Mouse (Mus musculus) forebrain, postnatal 0 days (tissue): ENCODE measurements around the gene Ackr3. TPM values are rescaled to one million over a fixed set of nuclear protein-coding genes. Genes with fewer than 3 reads are reported as not detected.

ENCODE experiments used
- ATAC-seq: fragments of 200-750 bp; cut with Nextera tagmentation; 2 replicates; pipeline ENCODE4 v1.8.0; 2017; ENCODE audit warnings: mild to moderate bottlenecking, moderate library complexity
- DNase-seq: peaks from one replicate; pipeline ENCODE4 v3.0.0-alpha.2; 2015
- H3K27ac ChIP-seq: fragments of 300-500 bp; sonication (generic); 2 replicates; pipeline ENCODE4 v1.5.1; 2014; ENCODE audit warnings: low read depth, mild to moderate bottlenecking, antibody characterized with exemption, low read length, moderate library complexity, mixed read lengths
- H3K27me3 ChIP-seq: fragments of 300-500 bp; sonication (generic); 2 replicates; pipeline ENCODE4 v1.6.1; 2014; ENCODE audit warnings: mild to moderate bottlenecking, low read length, mixed read lengths; ENCODE audit not compliant: insufficient read depth
- H3K36me3 ChIP-seq: fragments of 300-500 bp; sonication (generic); 2 replicates; pipeline ENCODE4 v1.6.1; 2014; ENCODE audit warnings: mild to moderate bottlenecking, moderate library complexity; ENCODE audit not compliant: insufficient read depth
- H3K4me1 ChIP-seq: fragments of 300-500 bp; sonication (generic); 2 replicates; pipeline ENCODE4 v1.6.1; 2014; ENCODE audit warnings: antibody characterized with exemption; ENCODE audit not compliant: insufficient read depth
- H3K4me2 ChIP-seq: fragments of 300-500 bp; sonication (generic); 2 replicates; pipeline ENCODE4 v1.6.1; 2014; ENCODE audit warnings: low read depth, mild to moderate bottlenecking, moderate library complexity
- H3K4me3 ChIP-seq: fragments of 300-500 bp; sonication (generic); 2 replicates; pipeline ENCODE4 v1.5.1; 2014; ENCODE audit warnings: low read depth, low read length, mixed read lengths
- H3K9ac ChIP-seq: fragments of 300-500 bp; sonication (generic); 2 replicates; pipeline ENCODE4 v1.6.1; 2014; ENCODE audit warnings: mild to moderate bottlenecking
- H3K9me3 ChIP-seq: fragments of 300-500 bp; sonication (generic); 2 replicates; pipeline ENCODE4 v1.6.1; 2016; ENCODE audit warnings: low read length
- CTCF ChIP-seq: sonication (generic); IDR thresholded peaks from 2 replicates; pipeline ENCODE4 v1.5.1; 2016; ENCODE audit warnings: antibody characterized with exemption, control low read depth, low read depth
- WGBS: fragments of 180-500 bp; shearing (Covaris S2); extraction: QIAGEN DNeasy Blood & Tissue Kit; methylation state at CpG from one replicate; pipeline ENCODE4 v1.1.7; 2014; 5-methylcytosine and 5-hydroxymethylcytosine counted together
- polyA plus RNA-seq: library from polyadenylated mRNA; unstranded; fragments of >200 nt; fragmentation: Nextera tagmentation; extraction: Ambion mirVana; gene quantifications from 2 replicates; pipeline ENCODE4 v1.2.1, GENCODE M21; 2015
- total RNA-seq: library from RNA; depleted of rRNA; stranded (reverse); fragments of >200 nt; gene quantifications from 2 replicates; pipeline ENCODE4 v1.2.3, GENCODE M21; 2014

The Ackr3 gene
- total and polyA plus RNA-seq, 2 experiments from 2014 or later = 10.0 to 10.2 TPM

DNA sequence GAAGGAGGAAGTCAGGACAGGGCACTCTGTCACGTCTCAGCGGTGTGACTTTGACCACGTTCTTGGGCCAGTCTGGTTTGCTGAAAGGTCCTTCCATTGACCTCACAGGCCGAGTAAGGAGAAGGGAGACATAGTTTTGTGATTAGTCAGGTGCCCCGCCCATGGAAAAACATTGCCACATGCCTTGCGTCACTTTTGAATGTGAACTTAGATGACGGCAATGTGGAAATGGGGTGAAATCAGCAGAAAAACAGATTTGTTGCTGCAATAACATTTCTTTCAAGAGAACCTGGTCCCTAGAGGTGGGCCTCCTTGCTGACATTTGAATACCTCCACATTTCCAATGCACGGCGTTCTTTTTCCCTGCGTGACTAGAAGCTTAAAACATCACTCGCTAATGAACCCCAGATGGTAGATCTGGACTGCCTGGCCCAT is 30.9 kb downstream of the Ackr3 start:
- Histone ChIP-seq H3K27ac (no peak overlapping the region), H3K4me1 (no peaks in the 10 kb centered on the region), H3K27me3 (no peaks in the 10 kb centered on the region), H3K9ac (no peak overlapping the region), H3K9me3 (no peaks in the 10 kb centered on the region), H3K36me3 (no peaks in the 10 kb centered on the region), H3K4me3 (no peak overlapping the region), H3K4me2 (no peak overlapping the region)
- no peak for TF ChIP-seq CTCF
- no peak for DNase-seq
- no peak for ATAC-seq
- 82% methylated on average over 11 of the region's 11 CpGs for WGBS

DNA sequence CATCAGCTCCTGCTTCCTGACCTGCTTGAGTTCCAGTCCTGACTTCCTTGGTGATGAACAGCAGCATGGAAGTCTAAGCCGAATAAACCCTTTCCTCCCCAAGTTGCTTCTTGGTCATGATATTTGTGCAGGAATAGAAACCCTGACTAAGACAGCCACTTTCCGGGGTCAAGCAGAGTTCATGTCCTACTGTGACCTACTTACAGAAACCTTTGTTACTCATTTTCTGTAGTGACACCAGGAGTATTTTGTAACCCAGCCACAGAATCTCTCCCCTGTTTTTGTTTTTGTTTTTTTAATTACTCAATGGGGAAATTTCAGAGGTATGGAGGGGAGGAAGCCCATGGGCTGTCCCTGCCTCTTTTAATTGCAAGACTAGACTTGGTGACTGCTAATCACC is 32.9 kb downstream of the Ackr3 start:
- TF ChIP-seq CTCF = no peak
- no peak overlapping the region for H3K4me3 ChIP-seq
- H3K4me1 ChIP-seq = no peaks in the 10 kb centered on the region
- no peak overlapping the region for H3K9ac ChIP-seq
- no peak for DNase-seq
- no peaks in the 10 kb centered on the region for H3K9me3 ChIP-seq
- H3K4me2 ChIP-seq = no peak overlapping the region
- no peaks in the 10 kb centered on the region for H3K27me3 ChIP-seq
- 82% methylated on average over 2 of the region's 2 CpGs for WGBS
- ATAC-seq = no peak
- no peaks in the 10 kb centered on the region for H3K36me3 ChIP-seq
- no peak overlapping the region for H3K27ac ChIP-seq

DNA sequence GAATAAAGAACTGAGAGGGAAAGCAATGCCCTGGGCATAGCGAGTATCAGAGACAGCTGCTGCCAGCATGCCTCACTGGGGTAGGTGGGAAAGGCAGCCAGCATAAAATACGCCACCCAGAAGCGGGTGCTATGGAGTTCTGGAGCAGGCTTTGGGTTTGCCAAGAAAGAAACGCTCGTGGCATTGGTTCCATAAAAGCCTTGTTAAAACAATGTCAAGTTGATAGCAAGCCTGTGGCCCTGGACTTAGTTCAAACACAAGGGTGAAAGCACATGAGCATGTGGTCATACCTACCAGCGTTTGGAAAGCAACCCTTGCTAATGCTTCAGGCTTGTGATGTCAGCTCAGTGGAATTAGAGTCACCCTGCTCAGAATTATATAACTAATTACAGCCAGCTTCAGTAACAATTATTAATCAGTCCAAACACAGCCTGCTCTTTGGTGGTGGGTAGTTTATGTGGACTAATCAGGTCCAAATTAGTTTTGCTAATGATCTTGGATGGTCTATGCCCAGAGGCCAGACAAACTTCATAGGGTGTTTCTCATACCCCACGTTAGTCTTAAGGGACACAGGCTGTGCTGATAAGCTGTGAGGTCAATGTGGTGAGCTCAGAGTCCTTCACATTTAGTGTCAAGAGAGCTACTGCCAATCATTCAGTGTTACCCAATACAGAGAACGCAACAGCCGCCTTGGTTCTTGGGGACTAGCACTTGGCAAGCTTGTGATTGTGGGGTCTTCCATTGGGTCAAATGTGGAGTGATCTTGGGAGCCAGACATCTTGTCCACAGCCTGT is 34.5 kb downstream of the Ackr3 start:
- Histone ChIP-seq H3K4me1 (no peaks in the 10 kb centered on the region), H3K9me3 (no peaks in the 10 kb centered on the region), H3K4me3 (no peak overlapping the region), H3K4me2 (no peak overlapping the region), H3K36me3 (no peaks in the 10 kb centered on the region), H3K27ac (no peak overlapping the region), H3K9ac (no peak overlapping the region), H3K27me3 (no peaks in the 10 kb centered on the region)
- ATAC-seq (0 out of 2 replicates have a peak, but pooled peaks have one; percentile 27), DNase-seq (peak; percentile 39)
- WGBS = 45% methylated on average over 9 of the region's 9 CpGs
- TF ChIP-seq CTCF = no peak

DNA sequence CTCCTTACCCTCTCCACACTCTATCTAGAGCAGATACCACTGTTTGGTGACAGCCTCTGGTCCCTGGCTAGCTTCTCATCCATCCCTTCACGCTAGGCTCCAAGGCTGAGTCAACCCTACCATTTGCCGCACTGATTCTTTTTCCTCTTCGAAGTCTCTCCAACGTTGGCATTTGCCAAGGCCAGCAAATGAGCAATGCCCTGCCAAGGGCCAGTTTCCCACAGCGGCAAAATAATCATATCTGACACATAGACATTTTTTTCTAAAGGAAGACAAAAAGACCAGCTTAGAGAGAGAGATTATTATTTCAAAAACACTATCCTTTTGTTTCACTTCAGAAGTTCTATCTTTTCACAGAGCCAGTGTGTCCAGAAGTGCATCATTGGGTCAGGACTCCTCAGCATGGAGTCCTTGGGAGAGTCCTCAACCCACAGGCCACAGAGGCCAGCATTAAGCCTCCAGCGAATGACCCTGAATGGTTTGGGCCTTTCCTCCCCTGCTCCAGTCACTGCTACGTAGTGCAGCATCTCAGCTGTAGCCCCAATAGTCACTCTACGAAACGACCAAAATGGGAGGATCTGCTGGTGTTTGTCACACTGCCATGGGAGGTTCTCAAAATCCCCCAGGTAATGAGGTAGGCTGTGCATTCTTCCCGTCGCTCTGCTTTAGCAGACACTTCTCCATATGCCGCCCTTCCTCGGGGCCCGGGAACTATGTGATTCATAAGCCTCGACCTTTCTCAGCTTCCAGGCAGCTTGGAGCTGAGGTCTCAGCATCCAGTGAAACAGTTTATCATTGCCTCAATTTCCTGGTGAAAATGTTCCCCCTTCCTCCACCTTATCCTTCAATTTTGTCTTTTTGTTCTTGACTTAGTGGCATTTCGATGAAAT is 35.8 kb downstream of the Ackr3 start:
- Histone ChIP-seq H3K4me2 (no peak overlapping the region), H3K27ac (no peak overlapping the region), H3K4me1 (no peaks in the 10 kb centered on the region), H3K4me3 (no peak overlapping the region), H3K9me3 (no peaks in the 10 kb centered on the region), H3K36me3 (no peaks in the 10 kb centered on the region), H3K27me3 (no peaks in the 10 kb centered on the region), H3K9ac (no peak overlapping the region)
- no peak for DNase-seq
- TF ChIP-seq CTCF = no peak
- WGBS = 87% methylated on average over 16 of the region's 16 CpGs
- ATAC-seq = no peak

DNA sequence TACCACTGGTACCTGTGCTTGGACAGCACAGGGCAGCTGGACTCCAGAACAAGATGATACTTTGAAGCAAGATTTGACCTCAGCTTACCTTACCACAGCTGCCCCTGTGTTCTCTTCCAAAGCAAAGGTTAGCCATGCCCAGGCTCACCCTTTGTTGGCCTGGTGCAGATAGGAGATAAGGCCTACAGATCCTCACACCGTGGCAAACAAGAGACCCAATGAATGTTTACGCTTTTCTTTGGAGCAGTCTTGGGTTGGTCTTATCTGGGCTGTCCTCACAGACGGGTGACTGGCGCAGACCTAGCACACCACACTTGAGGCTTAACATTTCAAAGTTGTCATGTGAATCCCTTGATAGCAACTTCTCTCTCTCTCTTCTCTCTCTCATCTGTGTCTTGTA is 36.5 kb downstream of the Ackr3 start:
- Histone ChIP-seq H3K9me3 (no peaks in the 10 kb centered on the region), H3K4me3 (no peak overlapping the region), H3K9ac (no peak overlapping the region), H3K4me2 (no peak overlapping the region), H3K27me3 (no peaks in the 10 kb centered on the region), H3K27ac (no peak overlapping the region), H3K36me3 (no peaks in the 10 kb centered on the region), H3K4me1 (no peaks in the 10 kb centered on the region)
- no peak for ATAC-seq
- no peak for DNase-seq
- 90% methylated on average over 4 of the region's 4 CpGs for WGBS
- no peak for TF ChIP-seq CTCF

DNA sequence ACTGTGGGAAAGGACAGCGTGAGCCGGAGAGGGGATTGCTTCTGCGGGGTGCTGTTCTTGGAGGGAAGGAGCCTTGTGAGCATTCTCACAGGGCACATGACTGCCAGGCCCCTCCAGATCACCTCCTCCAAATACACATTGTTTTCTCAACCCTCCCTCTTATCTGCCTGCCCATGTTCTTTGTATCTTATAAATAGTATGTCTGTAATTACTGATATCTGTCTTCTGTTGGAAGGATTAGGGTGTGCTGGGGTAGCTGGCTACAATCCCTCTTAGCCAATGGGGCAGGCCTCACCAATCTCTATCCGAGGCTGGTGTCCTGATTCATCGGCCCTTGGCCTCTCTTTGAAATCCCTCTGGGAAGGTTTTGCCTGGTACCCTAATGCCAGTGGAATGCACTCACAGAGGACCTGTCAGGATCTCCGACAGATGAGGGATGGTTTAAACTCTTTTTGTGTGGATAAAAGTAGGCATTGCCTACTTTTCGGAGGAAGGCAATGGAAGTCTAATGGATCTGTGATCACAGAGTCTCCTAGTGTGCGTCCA is 38.7 kb downstream of the Ackr3 start:
- H3K9me3 ChIP-seq = no peaks in the 10 kb centered on the region
- no peaks in the 10 kb centered on the region for H3K4me1 ChIP-seq
- no peak for ATAC-seq
- H3K4me2 ChIP-seq = no peak overlapping the region
- no peak for DNase-seq
- no peaks in the 10 kb centered on the region for H3K27me3 ChIP-seq
- no peak overlapping the region for H3K27ac ChIP-seq
- TF ChIP-seq CTCF = no peak
- H3K4me3 ChIP-seq = no peak overlapping the region
- H3K36me3 ChIP-seq = no peaks in the 10 kb centered on the region
- H3K9ac ChIP-seq = no peak overlapping the region
- 86% methylated on average over 8 of the region's 8 CpGs for WGBS

DNA sequence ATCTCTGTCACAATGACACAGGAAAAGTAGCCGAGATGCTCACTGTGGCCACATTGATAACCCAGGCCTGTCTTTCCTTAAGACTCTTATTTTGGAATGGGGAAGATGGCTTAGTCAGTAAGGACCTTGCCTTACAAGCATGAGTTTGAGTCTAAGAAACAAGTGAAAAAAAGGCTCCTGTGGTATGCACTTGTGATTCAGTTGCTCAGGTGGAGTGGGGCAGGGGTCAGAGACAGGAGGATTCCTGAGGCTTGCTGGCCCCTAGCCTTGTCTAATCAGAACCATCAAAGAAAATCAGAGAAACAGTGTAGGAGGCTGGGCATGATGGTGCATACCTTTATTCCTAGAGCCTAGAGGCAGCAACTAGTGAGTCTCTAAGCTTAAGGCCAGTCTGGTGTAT is 40.8 kb downstream of the Ackr3 start:
- Histone ChIP-seq H3K27ac (no peak overlapping the region), H3K4me1 (no peaks in the 10 kb centered on the region), H3K36me3 (no peaks in the 10 kb centered on the region), H3K9ac (no peak overlapping the region), H3K4me2 (no peak overlapping the region), H3K9me3 (no peaks in the 10 kb centered on the region), H3K27me3 (no peaks in the 10 kb centered on the region), H3K4me3 (no peak overlapping the region)
- DNase-seq (no peak), ATAC-seq (no peak)
- no peak for TF ChIP-seq CTCF
- 93% methylated on average over 1 of the region's 1 CpGs for WGBS
